Mouse (Mus musculus): ENCODE measurements around the gene Rtn1.

DNA sequence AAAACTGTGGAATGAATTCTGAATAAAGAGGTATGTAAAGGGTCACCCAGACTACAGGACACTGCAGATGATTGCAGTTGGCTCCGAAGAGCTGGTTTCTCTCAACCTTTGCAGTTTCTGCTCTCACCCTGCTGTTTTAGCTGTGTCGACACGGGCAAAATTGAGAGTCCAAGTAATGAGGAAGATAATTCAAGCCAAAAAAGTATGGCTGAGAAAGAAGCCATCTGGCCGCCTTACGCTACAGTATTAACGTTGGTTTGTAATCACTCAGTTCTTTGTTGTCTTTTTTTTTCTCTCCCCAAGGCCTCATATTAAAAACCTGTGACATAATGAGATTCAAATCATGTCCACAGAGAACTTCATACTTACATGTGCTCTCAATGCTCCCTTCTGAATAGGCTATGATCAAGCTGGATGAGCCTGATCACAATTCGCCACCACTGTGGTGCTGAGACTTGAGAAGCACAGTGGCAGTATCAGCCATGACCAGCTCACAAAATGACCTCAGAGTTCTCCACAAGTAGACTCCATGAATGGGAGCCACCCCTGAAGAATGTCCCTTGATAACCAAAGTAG lies 76.9 kb downstream of the Rtn1 start:
- TF ChIP-seq TAL1 (IDR thresholded peaks at IDR 0.05; ENCODE audit: low read length) (no peak), GATA1 (IDR thresholded peaks at IDR 0.05; ENCODE audit: low read length) (no peak)
